Mouse (Mus musculus) T-helper 17 cell (primary cell): ENCODE data around the gene Ssc5d.

ENCODE experiments used
- in situ Hi-C, 2 experiments: fragments of 300-600 bp; cut with MboI, MseI; formaldehyde crosslinking; loops; 1 replicate in 1 of 2; 2 replicates in 1 of 2; pipeline ENCODE4 v1.15.1; 2025; ENCODE audit warnings: high pct_unique_total_duplicates in 2 of 2

The Ssc5d gene

GRCm38 (mm10) chr7:4919096-4919495, 6.5 kb upstream of the Ssc5d start:
- in situ Hi-C loops: loop anchor here in 1 of 2 experiments (5.0 kb wide), 1 partner anchor 98 kb away; the partner anchor contains the start of gene Gm44973

GRCm38 (mm10) chr7:4919971-4920370, 5.6 kb upstream of the Ssc5d start:
- in situ Hi-C loops: loop anchor here in 1 of 2 experiments (5.0 kb wide), 1 partner anchor 97 kb away; the partner anchor contains the start of gene Gm44973

- in situ Hi-C loops: no loop called here
These were observed 5.1 kb upstream of the Ssc5d start for GRCm38 (mm10) chr7:4920496-4920895.

- in situ Hi-C loops: no loop called here
These were observed 4.4 kb upstream of the Ssc5d start for GRCm38 (mm10) chr7:4920976-4921823.

GRCm38 (mm10) chr7:4921824-4922482, 3.6 kb upstream of the Ssc5d start, which contains the start of gene Nat14:
Nat14 (plus strand) TSS chr7:4922028.
- in situ Hi-C loops: no loop called here

- in situ Hi-C loops: no loop called here
These were observed 3.1 kb upstream of the Ssc5d start for GRCm38 (mm10) chr7:4922508-4922907.

- in situ Hi-C loops: no loop called here
These were observed 2.5 kb upstream of the Ssc5d start for GRCm38 (mm10) chr7:4922931-4923565.

- in situ Hi-C loops: no loop called here
These were observed 1.8 kb upstream of the Ssc5d start for GRCm38 (mm10) chr7:4923586-4924364.

- in situ Hi-C loops: no loop called here
These were observed 1.1 kb upstream of the Ssc5d start for GRCm38 (mm10) chr7:4924483-4924882.

GRCm38 (mm10) chr7:4924891-4925301, 689 bp upstream of the Ssc5d start:
- in situ Hi-C loops: loop anchor here in 1 of 2 experiments (5.0 kb wide), 1 partner anchor 378 kb away; the partner anchor contains the start of gene Syt5

- in situ Hi-C loops: loop anchor here in 1 of 2 experiments (5.0 kb wide), 1 partner anchor 380 kb away; the partner anchor contains the start of gene Syt5
These were observed 1.3 kb downstream of the Ssc5d start for GRCm38 (mm10) chr7:4926849-4927248.

- in situ Hi-C loops: loop anchor here in 1 of 2 experiments (5.0 kb wide), 1 partner anchor 380 kb away; the partner anchor contains the start of gene Syt5
These were observed 2.1 kb downstream of the Ssc5d start for GRCm38 (mm10) chr7:4927711-4928110.

- in situ Hi-C loops: loop anchor here in 1 of 2 experiments (5.0 kb wide), 1 partner anchor 381 kb away; the partner anchor contains the start of gene Syt5
These were observed 2.7 kb downstream of the Ssc5d start for GRCm38 (mm10) chr7:4928323-4928722.

GRCm38 (mm10) chr7:4933103-4933502, 7.5 kb downstream of the Ssc5d start:
- in situ Hi-C loops: no loop called here

- in situ Hi-C loops: no loop called here
These were observed 8.8 kb downstream of the Ssc5d start for GRCm38 (mm10) chr7:4934160-4934914.

GRCm38 (mm10) chr7:4936832-4937231, 11.2 kb downstream of the Ssc5d start:
- in situ Hi-C loops: no loop called here

GRCm38 (mm10) chr7:4937392-4937791, 11.8 kb downstream of the Ssc5d start:
- in situ Hi-C loops: no loop called here

GRCm38 (mm10) chr7:4938456-4938855, 12.9 kb downstream of the Ssc5d start:
- in situ Hi-C loops: no loop called here

- in situ Hi-C loops: loop anchor here (5.0 kb wide), 1 partner anchor 112 kb away; the partner anchor contains the start of gene Zfp580 (in 2 of the 2)
These were observed 14.5 kb downstream of the Ssc5d start for GRCm38 (mm10) chr7:4940068-4940479.

GRCm38 (mm10) chr7:4942673-4943072, 17.1 kb downstream of the Ssc5d start:
- in situ Hi-C loops: loop anchor here (5.0 kb wide), 1 partner anchor 110 kb away; the partner anchor contains the start of gene Zfp580 (in 2 of the 2)
